Comparison of ENCODE assay signal across 34 mouse cellular contexts in genomic region chr10:66796296-66796695, GRCm38 (mm10).
"Had no signal": no experiment of that assay in that cellular context is flagged by ENCODE, and none has a peak within 500 bp of the region (broad histone marks: within the 10 kb centered on the region; RNA-seq: fewer than 3 reads in every experiment).

No protein-coding gene starts in this region.

- ATAC-seq: hindbrain, embryonic 16.5 days; hindbrain, postnatal 0 days; inflammation-experienced regulatory T-cells, adult 6 months; intestine, embryonic 15.5 days; intestine, embryonic 16.5 days; intestine, postnatal 0 days had no signal

- H3K36me3 ChIP-seq: heart, embryonic 12.5 days; heart, embryonic 13.5 days; heart, embryonic 15.5 days; hindbrain, embryonic 10.5 days; hindbrain, embryonic 12.5 days; hindbrain, embryonic 13.5 days; hindbrain, embryonic 15.5 days; intestine, embryonic 15.5 days; kidney, embryonic 15.5 days had no signal

- H3K4me3 ChIP-seq: heart, embryonic 12.5 days; heart, embryonic 13.5 days; heart, embryonic 15.5 days; hindbrain, embryonic 10.5 days; hindbrain, embryonic 12.5 days; hindbrain, embryonic 13.5 days; hindbrain, embryonic 15.5 days; intestine, embryonic 15.5 days; kidney, embryonic 15.5 days; layer of hippocampus, adult 2 months had no signal

- H3K9me3 ChIP-seq: heart, embryonic 13.5 days; heart, embryonic 15.5 days; hindbrain, embryonic 10.5 days; hindbrain, embryonic 12.5 days; hindbrain, embryonic 13.5 days; hindbrain, embryonic 15.5 days; intestine, embryonic 15.5 days; kidney, embryonic 15.5 days had no signal

- H3K27ac ChIP-seq: heart, embryonic 13.5 days; heart, embryonic 15.5 days; hindbrain, embryonic 10.5 days; hindbrain, embryonic 12.5 days; hindbrain, embryonic 13.5 days; hindbrain, embryonic 14.5 days; hindbrain, embryonic 15.5 days; hindbrain, postnatal 0 days; intestine, embryonic 15.5 days; kidney, embryonic 15.5 days; kidney, postnatal 0 days; layer of hippocampus, adult 2 months had no signal

- H3K4me2 ChIP-seq: heart, embryonic 11.5 days; heart, embryonic 12.5 days; heart, embryonic 13.5 days; heart, embryonic 15.5 days; hindbrain, embryonic 12.5 days; hindbrain, embryonic 13.5 days; hindbrain, embryonic 14.5 days; hindbrain, embryonic 15.5 days; intestine, embryonic 15.5 days; kidney, embryonic 15.5 days had no signal

- H3K4me1 ChIP-seq: heart, embryonic 12.5 days; heart, embryonic 13.5 days; heart, embryonic 15.5 days; hindbrain, embryonic 10.5 days; hindbrain, embryonic 12.5 days; hindbrain, embryonic 13.5 days; hindbrain, embryonic 15.5 days; intestine, embryonic 15.5 days; kidney, embryonic 15.5 days had no signal

- DNase-seq: heart, postnatal 10 days; heart, postnatal 14 days; heart, postnatal 36 days; heart, postnatal 4 days; kidney, adult 11 months; kidney, adult 18-20 months; kidney, adult 2 months; kidney, adult 8-10 months; kidney, adult 9 months; kidney, postnatal 10 days; kidney, postnatal 14 days; kidney, postnatal 25 days; kidney, postnatal 36 days; kidney, postnatal 4 days; layer of hippocampus, adult 9-11 months; layer of hippocampus, postnatal 36 days had no signal

- H3K9ac ChIP-seq: heart, embryonic 12.5 days; heart, embryonic 13.5 days; heart, embryonic 15.5 days; hindbrain, embryonic 12.5 days; hindbrain, embryonic 13.5 days; hindbrain, embryonic 14.5 days; hindbrain, embryonic 15.5 days; intestine, embryonic 15.5 days; kidney, embryonic 15.5 days had no signal

- H3K27me3 ChIP-seq: heart, embryonic 12.5 days; heart, embryonic 13.5 days; heart, embryonic 15.5 days; hindbrain, embryonic 12.5 days; hindbrain, embryonic 13.5 days; hindbrain, embryonic 15.5 days; intestine, embryonic 15.5 days; kidney, embryonic 15.5 days had no signal
